Mouse (Mus musculus): ENCODE measurements around the gene Casp8.
"Not testable (repeated sequence)": the region's sequence is repeated elsewhere in the genome, so short reads cannot be mapped to it uniquely, and the experiment has no call there.

Gene Casp8

DNA sequence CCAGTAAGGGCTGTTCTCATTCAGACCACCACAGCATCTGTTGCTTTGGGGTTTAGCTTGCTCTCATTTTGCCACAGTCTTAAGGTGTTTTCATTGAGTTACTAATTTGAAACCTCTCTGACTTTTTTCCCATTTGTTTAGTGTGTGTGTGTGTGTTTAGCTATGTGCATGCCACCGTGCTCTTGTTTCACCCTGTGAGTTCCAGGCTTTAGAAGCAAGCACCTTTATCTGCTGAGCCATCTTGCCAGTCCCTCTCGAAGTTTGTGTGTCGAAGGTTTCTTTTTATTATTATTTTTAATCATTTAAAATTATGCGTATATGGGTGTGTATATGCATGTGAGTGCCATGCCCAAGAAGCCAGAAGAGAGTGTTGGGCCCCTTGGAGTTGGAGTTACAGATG, 3.7 kb downstream of the Casp8 start:
- no peak for DNase-seq (ENCODE audit: extremely low read depth, low read depth, low spot score)

DNA sequence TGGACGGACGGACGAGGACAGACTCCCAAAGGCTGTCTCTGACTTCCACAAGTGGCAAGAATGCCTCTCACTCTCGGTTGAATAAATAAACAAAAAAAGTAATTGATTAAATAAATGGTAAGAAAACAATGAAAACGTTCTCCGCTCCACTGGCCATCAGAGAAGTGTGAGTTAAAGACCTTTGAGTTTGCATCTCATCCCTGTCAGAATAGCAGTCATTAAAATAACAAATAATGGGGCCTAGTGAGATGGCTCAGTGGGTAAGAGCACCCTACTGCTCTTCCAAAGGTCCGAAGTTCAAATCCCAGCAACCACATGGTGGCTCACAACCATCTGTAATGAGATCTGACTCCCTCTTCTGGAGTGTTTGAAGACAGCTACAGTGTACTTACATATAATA, 5.5 kb downstream of the Casp8 start:
- DNase-seq (ENCODE audit: extremely low read depth, low read depth, low spot score), result not testable (repeated sequence)

GRCm38 (mm10) chr1:58801558-58802285, 6.5 kb downstream of the Casp8 start:
- no peak for DNase-seq (ENCODE audit: extremely low read depth, low read depth, low spot score)

GRCm38 (mm10) chr1:58802322-58803273, 7.4 kb downstream of the Casp8 start:
- DNase-seq (ENCODE audit: extremely low read depth, low read depth, low spot score), result no peak

- DNase-seq (ENCODE audit: extremely low read depth, low read depth, low spot score), result no peak
Observed at GRCm38 (mm10) chr1:58803531-58803930, 8.4 kb downstream of the Casp8 start.

DNA sequence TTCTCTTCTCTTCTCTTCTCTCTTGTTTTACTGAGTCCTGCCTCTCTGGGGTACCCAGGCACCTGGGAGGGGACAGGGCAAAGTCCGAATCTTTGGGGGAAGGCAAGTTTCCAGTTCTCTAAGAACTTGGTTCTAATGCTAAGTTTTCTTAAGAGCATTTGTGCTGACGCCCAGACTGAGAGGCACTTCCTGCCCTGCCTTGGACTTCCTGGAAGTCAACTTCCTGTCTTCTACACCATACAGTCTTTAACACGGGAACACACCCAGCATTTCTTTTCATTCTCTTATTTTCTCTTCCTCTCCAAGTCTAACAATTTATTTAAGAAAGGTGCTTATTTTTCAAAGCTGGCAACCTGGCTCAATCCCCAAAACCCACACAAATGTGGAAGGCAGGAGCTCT, 11.5 kb downstream of the Casp8 start:
- no peak for DNase-seq (ENCODE audit: extremely low read depth, low read depth, low spot score)

DNA sequence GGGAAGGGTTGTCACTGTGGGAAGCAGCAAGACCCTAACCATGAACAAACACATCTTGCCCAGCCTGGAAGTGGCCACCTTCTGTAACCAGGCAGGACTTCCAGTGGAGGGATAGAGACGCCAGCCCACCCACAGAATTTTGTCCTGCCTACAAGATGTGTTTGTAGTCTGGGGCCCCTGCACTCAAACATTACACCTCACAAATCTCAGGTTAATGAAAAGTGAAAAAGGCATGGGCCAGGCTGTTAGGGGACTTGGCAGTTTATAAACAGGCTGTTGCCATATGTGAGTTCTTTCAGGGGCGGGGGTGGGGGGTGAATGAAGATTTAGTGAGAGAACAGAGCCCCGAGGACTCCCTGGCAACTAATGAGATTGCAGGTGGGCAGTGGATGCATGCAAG, 31.1 kb downstream of the Casp8 start:
- DNase-seq (ENCODE audit: extremely low read depth, low read depth, low spot score), result no peak

DNA sequence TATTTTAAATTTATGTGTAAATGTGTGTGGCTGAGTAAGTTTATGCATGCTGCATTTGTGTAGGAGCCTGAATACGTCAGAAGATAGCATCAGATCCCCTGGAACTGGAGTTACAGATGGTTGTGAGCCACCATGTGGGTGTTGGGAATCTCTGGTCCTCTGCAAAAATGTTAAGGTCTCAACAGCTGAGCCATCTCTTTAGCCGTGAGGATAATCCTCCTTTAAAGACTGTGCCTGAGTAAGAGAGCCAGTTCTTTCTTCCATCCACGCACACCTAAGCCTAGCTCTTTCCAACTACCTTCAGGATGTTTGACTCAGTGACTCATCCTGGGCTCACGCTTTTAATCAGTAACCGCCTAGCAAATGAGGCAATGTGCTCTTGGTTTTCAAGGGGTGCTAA, 35.6 kb downstream of the Casp8 start:
- DNase-seq (ENCODE audit: extremely low read depth, low read depth, low spot score), result no peak

GRCm38 (mm10) chr1:58832198-58832597, 37.0 kb downstream of the Casp8 start:
- DNase-seq (ENCODE audit: extremely low read depth, low read depth, low spot score), result no peak

- not testable (repeated sequence) for DNase-seq (ENCODE audit: extremely low read depth, low read depth, low spot score)
Observed at GRCm38 (mm10) chr1:58856811-58857210, 61.6 kb downstream of the Casp8 start.

DNA sequence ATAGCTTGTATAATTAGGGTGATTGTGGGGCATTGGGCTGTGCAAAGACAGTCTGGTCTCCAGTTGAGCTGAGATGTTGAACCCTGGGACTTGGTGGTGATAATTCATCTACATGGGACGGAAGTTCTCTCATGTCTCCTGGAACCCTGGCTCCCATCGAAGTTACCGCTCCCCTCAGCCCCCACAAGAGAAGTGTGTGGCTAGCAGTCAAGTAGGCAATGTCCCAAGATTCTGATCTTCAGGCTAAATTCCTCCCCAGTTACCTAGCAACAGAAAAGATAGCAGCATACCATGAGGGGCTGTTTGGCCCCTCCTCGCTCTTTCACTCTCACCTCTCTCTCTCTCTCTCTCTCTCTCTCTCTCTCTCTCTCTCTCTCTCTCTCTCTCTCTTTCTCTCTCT, 64.0 kb downstream of the Casp8 start:
- not testable (repeated sequence) for DNase-seq (ENCODE audit: extremely low read depth, low read depth, low spot score)

- DNase-seq (ENCODE audit: extremely low read depth, low read depth, low spot score), result not testable (repeated sequence)
Observed at GRCm38 (mm10) chr1:58859738-58860365, 64.7 kb downstream of the Casp8 start.

- not testable (repeated sequence) for DNase-seq (ENCODE audit: extremely low read depth, low read depth, low spot score)
Observed at GRCm38 (mm10) chr1:58860586-58860985, 65.4 kb downstream of the Casp8 start.

DNA sequence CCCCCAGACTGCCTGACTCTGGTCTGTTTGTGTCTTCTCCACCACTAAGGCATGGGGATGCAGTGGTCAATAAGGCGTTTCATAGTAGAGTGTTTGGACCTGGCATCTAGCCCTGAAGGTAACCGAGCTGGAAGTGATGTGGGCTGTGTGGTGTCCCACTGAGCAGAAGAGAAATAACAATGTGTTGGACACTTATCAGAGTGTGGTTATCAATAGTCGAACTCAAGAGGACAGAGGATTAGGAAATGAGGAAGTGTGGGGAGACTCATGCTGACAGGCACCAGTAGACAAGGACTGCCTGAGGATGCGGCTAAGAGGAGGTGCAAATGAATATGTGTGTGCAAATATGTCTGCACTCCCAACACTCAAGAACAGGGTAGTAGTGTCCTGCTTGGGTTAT, 81.3 kb downstream of the Casp8 start:
- not testable (repeated sequence) for DNase-seq (ENCODE audit: extremely low read depth, low read depth, low spot score)

DNA sequence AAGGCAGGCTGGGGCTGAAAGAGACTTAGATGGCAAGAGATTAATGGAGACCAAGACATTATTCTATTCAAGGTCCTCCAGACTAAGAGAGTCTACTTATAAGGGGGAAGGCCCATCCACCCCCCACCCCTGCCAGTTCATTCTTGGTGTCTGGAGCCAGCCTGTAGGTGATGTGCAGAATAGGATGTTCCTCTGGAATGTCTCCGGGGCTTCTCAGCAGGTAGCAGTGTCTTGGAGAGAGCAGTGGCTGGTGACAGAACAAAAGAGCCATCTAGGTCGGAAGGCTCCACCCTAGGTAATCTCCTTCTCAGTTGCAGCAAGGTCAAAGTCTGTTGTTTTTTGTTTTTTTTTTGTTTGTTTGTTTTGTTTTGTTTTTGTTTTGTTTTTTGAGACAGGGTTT, 84.1 kb downstream of the Casp8 start:
- not testable (repeated sequence) for DNase-seq (ENCODE audit: extremely low read depth, low read depth, low spot score)

- not testable (repeated sequence) for DNase-seq (ENCODE audit: extremely low read depth, low read depth, low spot score)
Observed at GRCm38 (mm10) chr1:58883279-58883678, 88.1 kb downstream of the Casp8 start.

DNA sequence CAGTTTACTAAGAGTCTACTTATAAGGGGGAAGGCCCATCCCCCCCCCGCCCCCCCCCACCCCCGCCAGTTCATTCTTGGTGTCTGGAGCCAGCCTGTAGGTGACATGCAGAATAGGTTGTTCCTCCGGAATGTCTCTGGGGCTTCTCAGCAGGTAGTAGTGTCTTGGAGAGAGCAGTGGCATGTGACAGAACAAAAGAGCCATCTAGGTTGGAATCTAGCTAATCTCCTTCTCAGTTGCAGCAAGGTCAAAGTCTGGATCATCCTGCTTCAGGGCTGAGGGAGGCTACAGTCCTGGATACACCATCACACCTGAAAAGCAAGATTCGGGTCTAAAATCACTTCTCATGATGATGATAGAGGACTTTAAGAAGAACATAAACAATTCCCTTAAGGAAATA, 90.5 kb downstream of the Casp8 start:
- no peak for DNase-seq (ENCODE audit: extremely low read depth, low read depth, low spot score)

- DNase-seq (ENCODE audit: extremely low read depth, low read depth, low spot score), result peak; percentile 25
Observed at GRCm38 (mm10) chr1:58889826-58890546, 94.8 kb downstream of the Casp8 start.

- not testable (repeated sequence) for DNase-seq (ENCODE audit: extremely low read depth, low read depth, low spot score)
Observed at GRCm38 (mm10) chr1:58890697-58891290, 95.6 kb downstream of the Casp8 start.

DNA sequence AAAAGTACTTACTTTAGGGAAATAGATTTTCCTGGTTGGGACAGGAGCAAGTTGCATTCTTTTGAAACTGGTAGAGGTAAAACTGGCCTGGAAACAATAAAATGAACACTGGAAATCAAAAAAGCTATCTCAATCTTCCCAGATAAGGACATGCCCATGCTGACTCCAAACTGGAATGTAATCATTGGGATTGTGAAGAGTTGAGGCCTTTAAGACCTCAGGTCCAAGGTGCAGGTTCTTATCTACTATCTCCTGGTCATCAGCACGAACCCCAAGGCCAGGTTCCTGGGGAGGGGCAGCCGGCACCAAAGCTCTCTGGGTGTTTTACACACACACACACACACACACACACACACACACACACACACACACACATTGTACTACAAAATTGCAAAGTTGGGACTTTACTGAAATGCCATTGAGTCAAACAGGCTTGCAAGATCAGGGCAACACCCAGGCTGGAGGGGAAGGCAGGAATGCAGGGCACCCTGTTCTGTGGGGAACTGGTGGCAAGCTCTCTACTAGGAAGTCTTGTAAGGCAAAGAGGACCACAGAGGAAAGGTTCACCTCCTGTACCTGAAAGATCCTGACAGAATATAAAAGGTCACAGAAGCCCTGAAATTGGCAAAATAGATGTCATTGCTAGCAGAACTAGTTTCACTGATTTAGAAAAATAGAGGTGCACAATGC, 96.5 kb downstream of the Casp8 start:
- not testable (repeated sequence) for DNase-seq (ENCODE audit: extremely low read depth, low read depth, low spot score)

Data from fat pad, adult 2 months (tissue).